Mouse (Mus musculus) MEL (cell line): ENCODE data around the gene Bdkrb2. TPM values are rescaled to one million over a fixed set of nuclear protein-coding genes. Genes with fewer than 3 reads are reported as not detected.

Experiments
- DNase-seq: peaks from one replicate; pipeline ENCODE4 v3.0.0; 2011; ENCODE audit warnings: low read depth, low spot score
- H3K27ac ChIP-seq: 2 replicates; pipeline ENCODE4 v1.5.1; 2012; ENCODE audit warnings: low read depth, mild to moderate bottlenecking, control low read depth, low read length, moderate library complexity; ENCODE audit not compliant: control insufficient read depth
- H3K27me3 ChIP-seq, 2 experiments: fragments of 150-350 bp in 1 of 2; sonication (generic) in 1 of 2; 2 replicates each; pipeline ENCODE4 v1.6.1; 2012; ENCODE audit warnings: low read length in 2 of 2, mild to moderate bottlenecking in 2 of 2, improper control_type of control experiment in 1 of 2, moderate library complexity in 1 of 2; ENCODE audit not compliant: insufficient read depth in 2 of 2, control insufficient read depth in 1 of 2
- H3K36me3 ChIP-seq, 2 experiments: 2 replicates each; pipeline ENCODE4 v1.6.1; 2012 to 2014; ENCODE audit warnings: low read length in 2 of 2, improper control_type of control experiment in 1 of 2, inconsistent platforms in 1 of 2, mild to moderate bottlenecking in 1 of 2; ENCODE audit not compliant: insufficient read depth in 2 of 2, control insufficient read depth in 1 of 2
- H3K4me1 ChIP-seq, 2 experiments: fragments of 150-350 bp in 1 of 2; sonication (generic) in 1 of 2; 2 replicates each; pipeline ENCODE4 v1.6.1; 2012; ENCODE audit warnings: low read length in 2 of 2, improper control_type of control experiment in 1 of 2, mild to moderate bottlenecking in 1 of 2; ENCODE audit not compliant: insufficient read depth in 2 of 2, control insufficient read depth in 1 of 2
- H3K4me3 ChIP-seq, 2 experiments: fragments of 150-350 bp in 1 of 2; sonication (generic) in 1 of 2; 2 replicates each; pipeline ENCODE4 v1.5.1; 2012; ENCODE audit warnings: low read depth in 2 of 2, low read length in 2 of 2, mild to moderate bottlenecking in 2 of 2, moderate library complexity in 2 of 2, control low read depth in 1 of 2, improper control_type of control experiment in 1 of 2; ENCODE audit not compliant: control insufficient read depth in 1 of 2, insufficient read depth in 1 of 2
- H3K79me2 ChIP-seq: 2 replicates; pipeline ENCODE4 v1.6.1; 2012; ENCODE audit warnings: mild to moderate bottlenecking, low read length, moderate library complexity; ENCODE audit not compliant: control insufficient read depth, poor library complexity, insufficient read depth
- H3K9ac ChIP-seq: 2 replicates; pipeline ENCODE4 v1.6.1; 2012; ENCODE audit warnings: low read depth, mild to moderate bottlenecking, control low read depth, low read length, moderate library complexity; ENCODE audit not compliant: control insufficient read depth, poor library complexity, severe bottlenecking
- H3K9me3 ChIP-seq: fragments of 150-350 bp; sonication (generic); replicated peaks from 2 replicates; pipeline ENCODE4 v1.6.1; 2012; ENCODE audit warnings: mild to moderate bottlenecking, low read length, improper control_type of control experiment, moderate library complexity; ENCODE audit not compliant: insufficient read depth
- BHLHE40 ChIP-seq: IDR thresholded peaks from 2 replicates; pipeline ENCODE4 v1.6.1; 2012; ENCODE audit warnings: low read depth, mild to moderate bottlenecking, inconsistent platforms, low read length, improper control_type of control experiment, borderline replicate concordance
- CHD2 ChIP-seq: IDR thresholded peaks from 2 replicates; pipeline ENCODE4 v1.6.1; 2011; ENCODE audit warnings: low read length, improper control_type of control experiment
- E2F4 ChIP-seq: IDR thresholded peaks from 2 replicates; pipeline ENCODE4 v1.6.1; 2011; ENCODE audit warnings: low read depth, low read length, improper control_type of control experiment, borderline replicate concordance
- ELF1 ChIP-seq: IDR thresholded peaks from 2 replicates; pipeline ENCODE4 v1.6.1; 2014; ENCODE audit warnings: low read depth, mild to moderate bottlenecking, inconsistent platforms, low read length, improper control_type of control experiment, moderate library complexity
- ETS1 ChIP-seq: IDR thresholded peaks from 2 replicates; pipeline ENCODE4 v1.6.1; 2012; ENCODE audit warnings: low read depth, mild to moderate bottlenecking, inconsistent platforms, low read length, improper control_type of control experiment, moderate library complexity
- GABPA ChIP-seq: IDR thresholded peaks from 2 replicates; pipeline ENCODE4 v1.6.1; 2012; ENCODE audit warnings: low read depth, mild to moderate bottlenecking, inconsistent platforms, low read length, improper control_type of control experiment, moderate library complexity
- GATA1 ChIP-seq: IDR thresholded peaks from 2 replicates; pipeline ENCODE4 v1.6.1; 2011; ENCODE audit warnings: low read depth, low read length, improper control_type of control experiment
- HCFC1 ChIP-seq: IDR thresholded peaks from 2 replicates; pipeline ENCODE4 v1.6.1; 2012; ENCODE audit warnings: low read depth, mild to moderate bottlenecking, inconsistent platforms, low read length, improper control_type of control experiment, moderate library complexity
- JUND ChIP-seq: IDR thresholded peaks from 2 replicates; pipeline ENCODE4 v1.6.1; 2011; ENCODE audit warnings: low read depth, mild to moderate bottlenecking, improper control_type of control experiment, low read length
- MYB ChIP-seq: IDR thresholded peaks from 2 replicates; pipeline ENCODE4 v1.6.1; 2011; ENCODE audit warnings: mild to moderate bottlenecking, low read depth, low read length, improper control_type of control experiment
- NRF1 ChIP-seq: IDR thresholded peaks from 2 replicates; pipeline ENCODE4 v1.6.1; 2014; ENCODE audit warnings: low read depth, mild to moderate bottlenecking, inconsistent platforms, low read length, improper control_type of control experiment, moderate library complexity; ENCODE audit not compliant: poor library complexity, insufficient read depth, severe bottlenecking
- POLR2AphosphoS5 ChIP-seq: IDR thresholded peaks from 2 replicates; pipeline ENCODE4 v1.6.1; 2012; ENCODE audit warnings: low read depth, borderline replicate concordance, mild to moderate bottlenecking, inconsistent platforms, low read length, moderate library complexity, mixed read lengths
- SIN3A ChIP-seq: IDR thresholded peaks from 2 replicates; pipeline ENCODE4 v1.6.1; 2012; ENCODE audit warnings: low read length, improper control_type of control experiment, inconsistent platforms
- UBTF ChIP-seq: IDR thresholded peaks from 2 replicates; pipeline ENCODE4 v1.6.1; 2012; ENCODE audit warnings: low read depth, mild to moderate bottlenecking, inconsistent platforms, low read length, improper control_type of control experiment, moderate library complexity, borderline replicate concordance; ENCODE audit not compliant: insufficient read depth
- USF1 ChIP-seq: IDR thresholded peaks from 2 replicates; pipeline ENCODE4 v1.6.1; 2014; ENCODE audit warnings: low read depth, mild to moderate bottlenecking, inconsistent platforms, low read length, improper control_type of control experiment, moderate library complexity
- polyA plus RNA-seq, 2 experiments: library from polyadenylated mRNA; stranded (reverse) in 1 of 2; unstranded in 1 of 2; fragments of >175 nt in 1 of 2; fragments of >200 nt in 1 of 2; gene quantifications; 2 replicates each; pipeline versions ENCODE4 v1.2.1 to v1.2.4; 2012; ENCODE audit warnings: low replicate concordance in 2 of 2, low read depth in 1 of 2; ENCODE audit not compliant: insufficient read length in 2 of 2, insufficient read depth in 1 of 2, missing spikeins in 1 of 2
- total RNA-seq: library from RNA; depleted of rRNA; stranded (reverse); fragments of 300-350 nt; gene quantifications from 2 replicates; pipeline ENCODE4 v1.2.3, GENCODE M21; 2012

Bdkrb2 gene
- total and polyA plus RNA-seq, 3 experiments: not detected

- Histone ChIP-seq H3K27me3 (no peaks in the 10 kb centered on the region; a peak in 1 of 4 replicates), H3K4me3 (no peak overlapping the region), H3K27ac (no peak overlapping the region), H3K4me1 (peaks cover 0 to 11% of the 10 kb centered on the region in 2 experiments; a peak in 1 of 4 replicates), H3K36me3 (peaks cover 0 to 5% of the 10 kb centered on the region in 2 experiments; a peak in 2 of 4 replicates), H3K79me2 (no peaks in the 10 kb centered on the region), H3K9ac (no peak overlapping the region), H3K9me3 (no peaks in the 10 kb centered on the region)
- no peak for TF ChIP-seq E2F4
- TF ChIP-seq POLR2AphosphoS5: no peak
- no peak for TF ChIP-seq USF1
- TF ChIP-seq SIN3A: no peak
- no peak for TF ChIP-seq HCFC1
- no peak for TF ChIP-seq GABPA
- TF ChIP-seq BHLHE40: no peak
- no peak for TF ChIP-seq JUND
- TF ChIP-seq NRF1: no peak
- no peak for TF ChIP-seq ETS1
- no peak for TF ChIP-seq UBTF
- no peak for DNase-seq
Observed at GRCm38 (mm10) chr12:105551551-105551989, 11.5 kb upstream of the Bdkrb2 start.

GRCm38 (mm10) chr12:105554151-105554772 is 8.8 kb upstream of the Bdkrb2 start:
- H3K79me2 ChIP-seq: no peaks in the 10 kb centered on the region
- peaks cover 0 to 5% of the 10 kb centered on the region in 2 experiments; a peak in 2 of 4 replicates for H3K36me3 ChIP-seq
- peak overlapping the region; percentile 24 to 28; a peak in 2 of 4 replicates for H3K4me3 ChIP-seq
- H3K9ac ChIP-seq: peak overlapping the region; percentile 44
- peak overlapping the region; percentile 27; the same call in 1 of the 2 replicates for H3K27ac ChIP-seq
- H3K9me3 ChIP-seq: no peaks in the 10 kb centered on the region
- H3K4me1 ChIP-seq: peaks cover 0 to 11% of the 10 kb centered on the region in 2 experiments; a peak in 1 of 4 replicates
- DNase-seq: peak; percentile 63
- TF ChIP-seq CHD2 (peak; percentile 16; the same call in 1 of the 2 replicates), GABPA (no peak), ELF1 (peak; percentile 74; the same call in 1 of the 2 replicates), HCFC1 (0 out of 2 replicates have a peak, but pooled peaks have one; percentile 33), GATA1 (peak; percentile 17; the same call in 1 of the 2 replicates), MYB (no peak)
- TF ChIP-seq, all 39 proteins: peak for 4
- H3K27me3 ChIP-seq: no peaks in the 10 kb centered on the region
